Mouse (Mus musculus): ENCODE measurements around the gene Strn3. TPM values are rescaled to one million over a fixed set of nuclear protein-coding genes. Genes with fewer than 3 reads are reported as not detected.

Gene Strn3
- total RNA-seq (2021): 10 to 100 TPM; 74.4 to 83.2 TPM
- long read RNA-seq, experiment 1, transcript Strn3-202 (16 exons, 2,791 nt): major isoform, 101 of 155 reads
- long read RNA-seq, experiment 1, partial matches to known transcripts: 8 of 155 reads
- long read RNA-seq, experiment 1, other reads (novel, unspliced or antisense): 43 of 155 reads
- long read RNA-seq, experiment 2, transcript Strn3-202 (16 exons, 2,791 nt): major isoform, 66 of 92 reads
- long read RNA-seq, experiment 2, partial matches to known transcripts: 8 of 92 reads
- long read RNA-seq, experiment 2, other reads (novel, unspliced or antisense): 15 of 92 reads

DNA sequence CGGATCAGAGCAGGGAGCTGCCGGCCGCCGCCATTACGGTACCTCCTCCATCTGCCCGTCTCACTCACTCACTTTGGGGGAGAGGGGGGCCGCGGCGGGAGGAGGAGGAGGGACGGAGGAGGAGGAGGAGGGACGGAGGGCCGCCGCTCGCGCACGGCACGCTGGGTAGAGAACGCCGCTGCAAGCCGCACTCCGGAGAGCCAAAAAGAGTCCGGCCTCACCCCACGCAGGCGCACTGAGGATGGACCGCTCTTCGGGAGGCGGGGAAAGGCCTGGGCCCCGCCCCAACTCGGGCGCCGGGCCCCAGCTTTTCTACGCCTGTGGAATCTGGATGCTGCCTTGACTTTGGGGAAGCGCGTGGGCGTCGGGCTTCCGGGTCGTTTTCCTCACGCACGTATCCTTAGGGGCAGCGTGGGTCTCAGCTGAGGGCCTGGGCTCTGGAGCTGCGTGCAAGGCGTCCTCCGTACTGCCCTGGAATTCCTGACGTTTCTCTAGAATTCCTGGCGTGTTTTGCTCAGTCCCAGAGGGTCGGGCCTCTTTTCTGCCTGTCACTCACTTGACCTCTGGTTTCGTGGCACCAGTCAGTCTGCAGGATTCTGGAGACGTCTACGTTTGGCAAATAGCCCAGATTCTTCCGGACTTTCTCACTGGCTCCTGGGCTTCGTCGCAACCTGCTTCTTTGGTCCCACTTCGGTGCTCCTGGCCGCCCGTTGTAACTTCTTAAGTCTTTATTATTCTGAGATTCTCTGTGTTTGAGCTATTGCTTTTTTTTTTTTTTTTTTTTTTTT is at the start of gene Strn3:
Gene Strn3, minus strand, starts transcription at position 53 of the 788 bp plus-strand sequence.
- DNase-seq: peak; percentile 96

GRCm38 (mm10) chr12:51736807-51737206 is 45.1 kb upstream of the Strn3 start:
- DNase-seq: no peak

GRCm38 (mm10) chr12:51736381-51736780 is 44.7 kb upstream of the Strn3 start:
- no peak for DNase-seq

- peak; percentile 42 for DNase-seq
Observed at GRCm38 (mm10) chr12:51735840-51736271, 44.2 kb upstream of the Strn3 start.

- no peak for DNase-seq
Observed at GRCm38 (mm10) chr12:51734605-51735211, 43.0 kb upstream of the Strn3 start.

- DNase-seq: no peak
Observed at GRCm38 (mm10) chr12:51729827-51730226, 38.1 kb upstream of the Strn3 start.

DNA sequence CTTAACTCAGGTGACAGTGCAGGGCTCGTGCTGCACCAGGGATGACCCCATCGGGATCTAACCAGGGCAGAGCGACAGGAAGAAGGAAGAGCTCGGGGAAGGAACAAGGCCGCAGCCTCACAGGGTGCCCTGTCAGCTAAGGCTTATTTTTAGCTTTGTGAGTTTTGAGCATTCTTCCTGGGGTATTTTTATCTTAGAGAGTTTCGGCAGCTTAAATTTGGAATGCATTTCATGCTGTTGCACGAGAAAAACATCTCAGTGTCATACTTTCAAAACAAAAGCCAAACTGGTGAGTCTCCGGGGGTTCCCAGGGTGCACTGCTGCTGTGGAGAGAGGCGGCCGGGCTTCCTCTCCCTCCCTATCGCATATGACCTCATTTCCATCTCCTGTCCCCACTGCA is 37.4 kb upstream of the Strn3 start:
- peak; percentile 56 for DNase-seq

- DNase-seq: no peak
Observed at GRCm38 (mm10) chr12:51721836-51722235, 30.1 kb upstream of the Strn3 start.

DNA sequence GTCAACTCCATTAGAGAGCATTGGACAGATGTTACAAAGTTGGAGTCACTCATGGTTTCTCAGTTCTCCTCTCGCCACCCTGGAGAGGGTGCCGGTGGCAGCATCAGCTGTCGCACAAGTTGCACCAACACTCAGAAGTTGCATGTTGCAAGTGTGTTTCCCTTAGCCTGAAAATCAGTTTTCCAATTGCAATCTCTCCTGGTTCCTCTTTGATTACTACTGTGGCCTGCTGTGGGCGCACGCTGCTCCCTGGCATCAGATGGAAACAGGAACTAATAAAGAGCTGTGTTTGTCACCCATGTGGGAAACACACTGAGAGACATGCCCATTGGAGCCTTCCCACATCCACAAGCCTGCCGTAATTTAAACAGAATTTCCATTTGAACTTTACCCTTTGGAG is 26.9 kb upstream of the Strn3 start:
- no peak for DNase-seq

- DNase-seq: peak; percentile 43
Observed at GRCm38 (mm10) chr12:51712685-51713084, 21.0 kb upstream of the Strn3 start.

- DNase-seq: peak; percentile 12
Observed at GRCm38 (mm10) chr12:51710154-51710553, 18.5 kb upstream of the Strn3 start.

DNA sequence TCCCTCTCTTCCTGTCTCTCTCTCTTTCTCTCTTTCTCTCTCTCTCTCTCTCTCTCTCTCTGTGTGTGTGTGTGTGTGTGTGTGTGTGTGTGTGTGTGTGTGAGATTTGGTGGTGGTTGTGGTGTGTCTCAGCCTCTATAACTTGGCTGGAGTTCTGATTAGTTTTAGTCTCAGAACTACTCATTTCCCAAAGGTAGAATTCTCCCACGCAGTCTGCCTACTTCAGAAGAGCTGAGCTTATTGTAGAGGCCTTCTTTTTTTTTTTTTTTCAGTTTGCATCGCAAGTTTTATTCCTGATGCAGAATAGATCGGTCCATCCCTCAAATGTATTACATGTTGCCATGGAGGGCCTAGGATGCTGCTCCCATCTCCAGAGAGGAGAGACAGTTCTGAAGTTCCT is 18.0 kb upstream of the Strn3 start:
- no peak for DNase-seq

DNA sequence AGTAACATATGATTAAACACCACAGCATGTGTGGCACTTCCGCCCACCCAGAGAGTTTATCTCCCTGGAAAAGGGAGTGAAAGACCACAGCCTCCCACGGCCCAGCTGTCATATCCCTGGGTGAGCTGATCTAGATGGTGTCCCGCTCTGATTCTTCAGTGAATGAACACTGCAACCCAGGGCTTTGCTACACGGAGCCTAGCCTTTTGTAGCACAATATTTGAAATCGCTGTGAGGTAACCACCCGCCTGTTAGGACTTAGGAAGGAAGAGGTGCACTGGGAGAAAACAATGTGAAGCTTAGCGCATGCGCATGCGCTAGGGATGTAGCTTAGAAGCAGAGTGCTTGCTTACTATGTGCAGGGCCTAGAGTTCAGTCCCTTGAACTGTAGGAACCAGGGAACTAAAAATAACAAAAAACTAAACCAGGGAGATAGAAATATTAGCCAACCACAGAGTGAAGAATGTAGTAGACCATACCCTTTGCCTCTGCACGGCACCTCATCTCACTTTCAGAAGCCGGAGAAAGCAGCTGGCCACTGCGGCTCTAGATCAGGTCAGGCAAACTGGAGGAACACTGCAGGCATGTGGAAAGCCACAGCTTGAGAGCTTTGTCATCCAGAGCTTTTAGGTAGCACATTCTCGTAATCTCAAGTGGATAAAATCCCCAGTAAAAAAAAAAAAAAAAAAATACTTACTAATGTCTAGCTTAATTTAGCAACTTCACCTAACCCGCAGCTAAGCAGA is 17.4 kb upstream of the Strn3 start:
- no peak for DNase-seq

- no peak for DNase-seq
Observed at GRCm38 (mm10) chr12:51706673-51707235, 15.1 kb upstream of the Strn3 start.

GRCm38 (mm10) chr12:51705778-51706177 is 14.1 kb upstream of the Strn3 start:
- no peak for DNase-seq

DNA sequence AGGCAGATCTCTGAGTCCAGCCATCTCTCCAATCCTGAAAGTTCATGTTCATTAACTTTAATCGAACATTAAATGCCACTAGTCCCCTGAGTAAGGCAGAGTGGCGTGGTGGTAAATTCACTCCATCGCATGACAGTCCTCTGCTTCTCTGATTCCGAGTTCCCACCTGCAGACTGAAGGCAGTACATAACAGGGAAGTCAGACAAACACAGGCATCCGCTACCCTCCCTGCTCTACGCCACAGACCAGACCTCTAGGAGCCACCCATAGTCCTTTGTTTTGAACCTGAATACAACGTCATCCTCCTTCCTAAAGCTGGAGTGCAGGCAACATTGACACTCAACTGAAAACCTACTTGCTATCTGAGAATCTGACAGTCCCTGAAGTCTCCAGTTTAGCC is 12.9 kb upstream of the Strn3 start:
- DNase-seq: no peak

- no peak for DNase-seq
Observed at GRCm38 (mm10) chr12:51703859-51704258, 12.2 kb upstream of the Strn3 start.

DNA sequence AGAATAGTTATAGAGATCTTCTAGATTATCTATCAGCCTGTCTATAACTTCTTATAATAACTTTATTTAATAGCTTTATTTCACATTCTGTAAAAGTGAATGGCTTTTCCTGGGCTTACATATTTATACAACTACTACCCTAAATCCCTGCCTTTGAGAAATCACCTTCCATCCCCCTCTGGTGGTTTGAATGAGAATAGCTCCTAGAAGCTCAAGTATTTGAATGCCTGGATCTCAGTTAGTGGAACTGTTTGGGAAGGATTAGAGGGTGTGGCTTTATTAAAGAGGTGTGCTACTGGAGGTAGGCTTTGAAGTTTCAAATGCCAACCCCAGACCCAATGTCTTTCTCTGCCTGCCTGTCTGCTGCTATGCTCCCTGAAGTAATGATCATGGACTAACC is 10.0 kb upstream of the Strn3 start:
- DNase-seq: no peak

GRCm38 (mm10) chr12:51699623-51700393 is 8.1 kb upstream of the Strn3 start:
- DNase-seq: no peak

DNA sequence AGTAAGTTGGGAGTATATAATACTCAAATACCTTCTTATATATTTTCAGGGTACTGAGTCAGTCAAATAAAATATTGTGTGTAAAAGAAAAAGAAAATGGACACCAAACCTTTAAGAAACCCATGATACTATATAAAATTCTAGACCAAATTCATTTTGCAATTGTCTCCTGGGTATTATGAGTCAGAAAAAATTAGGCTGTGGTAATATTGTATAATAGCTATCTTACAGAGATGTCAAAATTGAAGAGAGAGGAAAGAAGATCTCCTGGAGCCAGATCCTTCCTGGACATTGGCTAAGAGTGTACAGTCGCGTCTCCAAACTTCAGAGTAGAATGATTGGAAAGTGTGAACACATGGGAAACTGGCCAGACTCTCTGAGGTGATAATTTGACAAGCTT is 4.5 kb upstream of the Strn3 start:
- DNase-seq: no peak

- DNase-seq: no peak
Observed at GRCm38 (mm10) chr12:51694966-51695365, 3.3 kb upstream of the Strn3 start.

All from adrenal gland, postnatal 10 days (tissue).